Mouse (Mus musculus): ENCODE measurements around the gene Prox2.

DNA sequence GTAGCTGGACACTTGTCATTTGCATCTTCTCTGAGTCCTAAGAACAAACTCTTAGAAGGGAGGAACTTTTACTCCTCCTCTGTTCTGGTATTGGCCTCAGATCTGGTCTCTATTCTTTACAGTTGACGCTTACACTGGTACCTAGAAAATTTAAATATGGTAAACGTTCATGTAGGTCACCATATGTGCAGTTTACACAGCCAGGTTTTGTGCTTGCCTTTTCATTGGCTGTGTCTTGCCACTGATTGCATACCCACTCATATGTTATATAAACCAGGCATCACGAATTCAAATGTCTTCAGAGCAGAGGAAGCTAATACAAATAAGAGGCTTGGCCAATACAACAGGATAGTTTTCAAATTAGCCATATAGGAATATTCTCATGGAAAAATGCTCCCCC lies 33.5 kb downstream of the Prox2 start:
- TF ChIP-seq CTCF (IDR thresholded peaks at IDR 0.05; ENCODE audit: insufficient read depth, low read length): no peak
- no peak for TF ChIP-seq POLR2A (IDR thresholded peaks at IDR 0.05; ENCODE audit: borderline replicate concordance, extremely low read depth, low read depth, low read length)

Data from lung, adult 2 months (tissue).